24 mouse cellular contexts compared by ENCODE assay signal in the genomic region with DNA sequence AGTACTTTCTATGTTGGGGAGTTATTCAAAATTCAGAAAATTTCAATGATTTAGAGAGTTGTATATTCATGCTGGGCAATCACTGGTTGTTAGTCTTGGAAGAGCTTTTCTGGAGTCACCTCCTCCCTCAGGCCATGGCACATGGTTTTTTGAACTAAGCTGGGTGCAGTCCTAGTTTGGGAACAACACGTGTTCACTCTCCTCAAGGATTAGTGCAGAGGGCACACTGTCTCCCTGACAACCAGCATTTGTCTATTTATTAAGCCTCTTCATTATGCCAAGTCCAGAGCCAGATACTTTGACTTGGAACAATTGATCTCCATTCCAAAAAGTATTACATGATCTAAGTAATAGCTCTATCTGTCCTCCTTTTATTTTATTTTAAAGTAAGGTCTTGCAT.
DNase-seq lines count a peak whose midpoint lies in the region; ATAC-seq lines count a peak whose summit lies in the region.
"Had no signal": no experiment of that assay in that cellular context is flagged by ENCODE, and none has a peak within 500 bp of the region (broad histone marks: within the 10 kb centered on the region; RNA-seq: fewer than 3 reads in every experiment).

No protein-coding gene starts in this region.

- no peak overlapping the region for H3K4me3 ChIP-seq in kidney, embryonic 14.5 days (ENCODE audit: low read length)
- H3K4me3 ChIP-seq in midbrain, embryonic 11.5 days (ENCODE audit: low read depth, low read length), result no peak overlapping the region
- H3K4me3 ChIP-seq in midbrain, embryonic 13.5 days (replicated peaks), result no peak overlapping the region
- H3K4me3 ChIP-seq: embryonic facial prominence, embryonic 12.5 days; erythroblast, embryonic 14.5 days; forebrain, embryonic 15.5 days; limb, embryonic 13.5 days; neural tube, embryonic 15.5 days had no signal

- H3K36me3 ChIP-seq in kidney, embryonic 14.5 days (ENCODE audit: control insufficient read depth, insufficient read depth, low read length), result no peaks in the 10 kb centered on the region
- H3K36me3 ChIP-seq in midbrain, embryonic 11.5 days (ENCODE audit: control insufficient read depth, insufficient read depth, low read length), result no peaks in the 10 kb centered on the region
- no peaks in the 10 kb centered on the region for H3K36me3 ChIP-seq in midbrain, embryonic 13.5 days
- H3K36me3 ChIP-seq: embryonic facial prominence, embryonic 12.5 days; forebrain, embryonic 15.5 days; limb, embryonic 13.5 days; neural tube, embryonic 15.5 days had no signal

- no peaks in the 10 kb centered on the region for H3K4me1 ChIP-seq in kidney, embryonic 14.5 days (ENCODE audit: control insufficient read depth, insufficient read depth, low read length)
- H3K4me1 ChIP-seq in midbrain, embryonic 11.5 days (ENCODE audit: control insufficient read depth, insufficient read depth, low read length), result peaks cover 13% of the 10 kb centered on the region; the same call in 1 of the 2 replicates
- H3K4me1 ChIP-seq in midbrain, embryonic 13.5 days (replicated peaks), result peaks cover 9% of the 10 kb centered on the region
- H3K4me1 ChIP-seq: embryonic facial prominence, embryonic 12.5 days; limb, embryonic 13.5 days; neural tube, embryonic 15.5 days had no signal

- no peak for ATAC-seq in kidney, embryonic 14.5 days (ENCODE audit: low FRiP score, low TSS enrichment)
- peak; percentile 66 for ATAC-seq in midbrain, embryonic 11.5 days (ENCODE audit: low FRiP score)
- ATAC-seq in midbrain, embryonic 13.5 days, result no peak
- ATAC-seq: activated CD4-positive, CD25-positive, alpha-beta regulatory T cell, adult 4 months; forebrain, embryonic 15.5 days; hindbrain, embryonic 16.5 days; intestine, embryonic 16.5 days; midbrain, embryonic 16.5 days; Patski had no signal

- no peaks in the 10 kb centered on the region for H3K27me3 ChIP-seq in kidney, embryonic 14.5 days (ENCODE audit: control insufficient read depth, insufficient read depth, low read length)
- no peaks in the 10 kb centered on the region for H3K27me3 ChIP-seq in midbrain, embryonic 11.5 days (ENCODE audit: control insufficient read depth, insufficient read depth, low read length)
- no peaks in the 10 kb centered on the region for H3K27me3 ChIP-seq in midbrain, embryonic 13.5 days
- H3K27me3 ChIP-seq: embryonic facial prominence, embryonic 12.5 days; forebrain, embryonic 15.5 days; limb, embryonic 13.5 days; neural tube, embryonic 15.5 days had no signal

- DNase-seq in adrenal gland, adult (ENCODE audit: inconsistent age in 2 of 2, low spot score in 1 of 2), result peak; percentile 5 to 34
- no peak for DNase-seq in adrenal gland, adult 8-10 months
- DNase-seq in kidney, adult 8-10 months, result peak; percentile 55 to 63
- DNase-seq in midbrain, embryonic 11.5 days (ENCODE audit: low spot score, missing footprints), result no peak
- peak; percentile 34 to 70 for DNase-seq in kidney, postnatal 36 days
- DNase-seq in thymus, postnatal 14 days, result no peak
- DNase-seq: adrenal gland, postnatal 25 days; cerebellum, adult 8-10 months; gastrocnemius, postnatal 36 days; lung, postnatal 10 days; right cerebral cortex, postnatal 4 days; thymus, adult 2 months had no signal

- no peak overlapping the region for H3K27ac ChIP-seq in kidney, embryonic 14.5 days (ENCODE audit: low read depth, low read length)
- H3K27ac ChIP-seq in midbrain, embryonic 11.5 days (ENCODE audit: low read depth, low read length), result no peak overlapping the region
- H3K27ac ChIP-seq in midbrain, embryonic 13.5 days, result no peak overlapping the region
- H3K27ac ChIP-seq: embryonic facial prominence, embryonic 12.5 days; forebrain, embryonic 15.5 days; limb, embryonic 13.5 days; neural tube, embryonic 15.5 days had no signal

- WGBS in kidney, embryonic 14.5 days, result 64% methylated on average over 1 of the region's 1 CpGs
- 0% methylated on average over 1 of the region's 1 CpGs for WGBS in midbrain, embryonic 11.5 days
- 8% methylated on average over 1 of the region's 1 CpGs for WGBS in midbrain, embryonic 13.5 days

- H3K4me2 ChIP-seq in kidney, embryonic 14.5 days (replicated peaks; ENCODE audit: low read depth, low read length), result no peak overlapping the region
- no peak overlapping the region for H3K4me2 ChIP-seq in midbrain, embryonic 11.5 days
- H3K4me2 ChIP-seq in midbrain, embryonic 13.5 days (replicated peaks), result no peak overlapping the region
- H3K4me2 ChIP-seq: embryonic facial prominence, embryonic 12.5 days; forebrain, embryonic 15.5 days; limb, embryonic 13.5 days; neural tube, embryonic 15.5 days had no signal

- no peak overlapping the region for H3K9ac ChIP-seq in kidney, embryonic 14.5 days (ENCODE audit: low read depth, low read length)
- H3K9ac ChIP-seq in midbrain, embryonic 11.5 days (ENCODE audit: low read length), result no peak overlapping the region
- H3K9ac ChIP-seq in midbrain, embryonic 13.5 days (replicated peaks), result no peak overlapping the region
- H3K9ac ChIP-seq: embryonic facial prominence, embryonic 12.5 days; forebrain, embryonic 15.5 days; limb, embryonic 13.5 days; neural tube, embryonic 15.5 days had no signal

- H3K9me3 ChIP-seq in kidney, embryonic 14.5 days (ENCODE audit: control insufficient read depth, low read length), result no peaks in the 10 kb centered on the region
- H3K9me3 ChIP-seq in midbrain, embryonic 11.5 days (ENCODE audit: control insufficient read depth, low read length), result no peaks in the 10 kb centered on the region
- H3K9me3 ChIP-seq in midbrain, embryonic 13.5 days, result no peaks in the 10 kb centered on the region
- H3K9me3 ChIP-seq: embryonic facial prominence, embryonic 12.5 days; forebrain, embryonic 15.5 days; limb, embryonic 13.5 days; neural tube, embryonic 15.5 days had no signal

Comparison
In these comparisons a context has a peak if more than half of its experiments do, and no peak if none do; other contexts are left out.
1. DNase-seq: peak in adrenal gland, adult (2 of 2), kidney, adult 8-10 months (2 of 2) and kidney, postnatal 36 days (2 of 2); none in adrenal gland, adult 8-10 months (single experiment), midbrain, embryonic 11.5 days (single experiment) and thymus, postnatal 14 days (single experiment).